Mouse (Mus musculus) cerebellum, postnatal 4 days (tissue): Measurements from ENCODE around the gene Zfp787.
"Not testable (repeated sequence)": the region's sequence is repeated elsewhere in the genome, so short reads cannot be mapped to it uniquely, and the experiment has no call there.

Experiments
- DNase-seq, 2 experiments: peaks; one replicate each; pipeline ENCODE4 v3.0.0; 2022; ENCODE audit warnings: low spot score in 2 of 2, mixed read lengths in 1 of 2

The Zfp787 gene

DNA sequence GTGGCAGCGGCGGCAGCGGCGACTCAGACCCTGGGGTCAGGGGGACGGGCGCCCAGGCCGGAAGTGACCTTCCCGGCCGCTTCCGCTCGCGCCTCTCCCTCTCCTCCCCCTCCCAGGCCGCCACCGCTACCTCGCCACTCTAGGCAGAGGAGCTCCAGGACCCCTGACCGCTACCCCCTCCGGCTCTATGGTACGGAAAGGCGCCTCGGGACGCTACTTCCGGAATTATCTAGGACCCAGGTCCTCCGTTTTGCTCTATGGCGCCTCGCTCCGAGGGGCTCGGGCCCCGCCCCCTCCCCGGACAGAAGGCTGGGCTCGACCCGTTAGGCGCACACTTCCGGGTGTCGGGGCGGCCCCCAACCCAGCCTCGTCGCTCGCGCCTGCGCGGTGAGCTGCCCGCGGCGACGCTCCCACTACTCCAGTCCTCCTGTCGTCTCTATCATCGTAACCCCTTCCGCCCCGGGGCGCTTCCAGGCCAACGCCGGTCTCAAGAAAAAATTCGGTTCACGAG lies at the start of gene Zfp787:
Zfp787 (minus strand) TSS at position 97 of the 511 bp plus-strand sequence.
- DNase-seq: peak; percentile 96 to 97

DNA sequence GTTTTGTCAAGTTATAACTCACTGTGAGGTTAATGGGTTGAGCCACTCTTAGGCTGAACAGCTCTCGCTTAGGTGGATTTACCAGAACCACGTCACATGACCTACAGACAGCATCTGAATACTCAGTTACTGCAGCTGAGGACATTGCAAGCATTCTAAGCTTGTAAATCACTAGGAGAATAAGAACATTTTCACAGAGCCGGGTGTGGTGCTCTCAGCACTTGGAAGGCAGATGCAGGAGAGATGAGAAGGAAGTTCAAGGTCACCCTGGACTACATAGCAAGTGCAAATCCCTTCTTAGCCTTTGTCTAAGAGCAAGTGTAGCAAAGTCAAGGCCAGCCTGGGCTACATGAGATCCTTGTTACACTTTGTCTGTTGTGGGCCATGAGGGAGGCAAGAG lies 48.4 kb upstream of the Zfp787 start:
- no peak for DNase-seq

GRCm38 (mm10) chr7:6196790-6197189 lies 41.0 kb upstream of the Zfp787 start, which contains the start of gene Galp:
Galp (plus strand) TSS chr7:6197090.
- DNase-seq: no peak

DNA sequence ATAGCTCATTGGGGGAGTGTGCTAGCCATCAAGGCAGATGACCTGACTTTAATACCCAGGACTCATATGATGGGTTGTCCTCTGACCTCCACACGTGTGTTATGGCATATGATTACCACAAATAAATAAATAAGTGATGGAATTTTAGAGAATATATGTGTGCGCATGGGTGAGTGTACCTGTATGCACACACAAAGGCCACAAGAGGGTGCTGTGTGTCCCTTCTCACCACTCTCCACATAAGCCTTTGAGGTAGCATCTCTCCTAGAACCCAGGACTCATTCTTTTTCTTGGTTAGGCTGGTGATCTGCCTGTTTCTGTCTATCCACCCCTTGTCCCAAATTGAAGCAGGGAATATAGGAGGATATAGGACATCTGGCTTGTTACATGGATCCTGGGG lies 40.0 kb upstream of the Zfp787 start:
- no peak for DNase-seq

GRCm38 (mm10) chr7:6194129-6194528 lies 38.3 kb upstream of the Zfp787 start:
- peak in 1 of 2 experiments; percentile 68 for DNase-seq

GRCm38 (mm10) chr7:6191376-6191775 lies 35.6 kb upstream of the Zfp787 start:
- peak; percentile 55 to 72 for DNase-seq

DNA sequence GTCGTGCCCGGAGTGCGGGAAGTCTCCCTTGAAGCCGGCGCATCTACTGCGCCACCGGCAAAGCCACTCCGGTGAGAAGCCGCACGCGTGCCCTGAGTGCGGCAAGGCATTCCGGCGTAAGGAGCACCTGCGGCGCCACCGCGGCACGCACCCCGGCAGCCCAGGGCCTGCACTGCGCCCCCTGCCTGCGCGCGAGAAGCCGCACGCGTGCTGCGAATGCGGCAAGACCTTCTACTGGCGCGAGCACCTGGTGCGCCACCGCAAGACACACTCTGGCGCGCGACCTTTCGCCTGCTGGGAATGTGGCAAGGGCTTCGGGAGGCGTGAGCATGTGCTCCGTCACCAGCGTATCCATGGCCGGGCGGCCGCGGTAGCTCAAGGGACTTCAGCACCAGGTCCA lies 33.7 kb upstream of the Zfp787 start:
- DNase-seq: no peak

DNA sequence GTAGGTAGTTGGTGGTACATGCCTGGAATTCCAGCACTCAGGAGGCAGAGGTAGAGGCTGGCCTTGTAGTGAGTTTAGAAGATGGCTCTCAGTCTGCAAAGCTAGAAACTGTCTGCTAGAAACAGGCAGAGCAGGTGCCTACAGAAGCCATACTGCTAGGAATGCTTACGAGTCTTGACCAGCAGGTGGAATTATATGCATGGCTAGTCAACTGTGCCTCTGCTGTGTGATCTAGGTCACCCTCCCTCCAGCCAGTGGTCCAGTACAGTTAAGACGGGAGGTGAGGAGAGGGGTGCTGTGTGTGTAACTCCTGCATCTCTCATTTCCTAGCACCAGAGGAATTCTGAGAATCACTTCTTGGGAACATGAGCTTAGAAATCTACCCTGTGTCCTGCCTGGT lies 31.0 kb upstream of the Zfp787 start:
- DNase-seq: no peak

DNA sequence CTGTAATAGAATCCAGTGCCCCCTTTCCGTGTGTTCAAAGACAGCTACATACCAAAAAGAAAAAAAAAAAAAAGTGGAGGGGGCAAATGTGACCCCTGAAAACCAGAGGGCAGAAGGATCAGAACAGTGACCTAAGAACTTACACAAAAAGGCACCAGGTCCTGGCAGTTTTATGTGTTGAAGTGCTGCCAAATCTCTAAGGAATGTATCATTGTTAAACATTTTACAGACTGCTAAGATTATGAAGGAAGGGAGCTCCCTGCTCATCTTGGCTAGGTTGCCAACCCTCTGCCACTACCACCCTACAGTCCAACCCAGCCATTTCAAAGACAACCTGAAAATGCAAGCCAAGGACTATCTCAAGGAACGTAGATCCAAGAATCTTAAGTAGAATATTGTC lies 30.4 kb upstream of the Zfp787 start:
- no peak for DNase-seq

GRCm38 (mm10) chr7:6185391-6185790 lies 29.6 kb upstream of the Zfp787 start:
- no peak for DNase-seq

DNA sequence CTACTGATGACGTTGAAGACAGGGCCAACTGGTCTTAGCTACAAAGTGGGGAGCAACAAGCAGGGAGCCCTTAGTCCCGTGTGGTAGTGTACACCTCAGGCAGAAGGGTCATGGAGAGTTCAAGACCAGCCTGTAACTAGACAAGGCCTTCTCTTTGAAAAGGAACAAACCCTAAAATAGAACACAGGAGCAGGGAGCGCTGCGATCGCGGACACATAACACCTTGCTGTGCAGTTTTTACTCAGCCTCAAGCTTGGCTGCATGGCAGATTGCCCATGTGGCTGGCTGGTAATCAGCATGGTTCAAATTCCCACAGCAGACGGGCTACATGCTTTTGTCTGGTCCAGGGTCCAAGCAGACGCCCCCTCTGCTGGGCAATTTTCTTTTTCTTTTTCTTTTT lies 28.7 kb upstream of the Zfp787 start:
- DNase-seq: no peak

DNA sequence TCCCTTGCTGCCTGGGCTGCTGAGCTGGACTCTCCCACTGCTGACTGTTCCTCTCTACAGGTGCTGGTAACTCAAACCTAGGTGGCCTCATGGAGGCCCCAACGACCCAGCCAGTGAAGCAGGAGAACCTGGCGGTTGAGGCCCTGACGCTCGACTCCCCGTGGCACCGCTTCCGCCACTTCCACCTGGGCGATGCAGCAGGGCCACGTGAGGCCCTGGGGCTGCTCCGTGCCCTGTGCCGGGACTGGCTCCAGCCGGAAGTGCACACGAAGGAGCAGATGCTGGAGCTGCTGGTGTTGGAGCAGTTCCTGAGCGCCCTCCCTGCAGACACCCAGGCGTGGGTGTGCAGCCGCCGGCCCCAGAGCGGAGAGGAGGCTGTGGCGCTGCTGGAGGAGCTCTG lies 28.0 kb upstream of the Zfp787 start:
- DNase-seq: no peak

GRCm38 (mm10) chr7:6182882-6183281 lies 27.1 kb upstream of the Zfp787 start:
- no peak for DNase-seq

- DNase-seq: no peak
Measured at GRCm38 (mm10) chr7:6179013-6179412, 23.2 kb upstream of the Zfp787 start.

DNA sequence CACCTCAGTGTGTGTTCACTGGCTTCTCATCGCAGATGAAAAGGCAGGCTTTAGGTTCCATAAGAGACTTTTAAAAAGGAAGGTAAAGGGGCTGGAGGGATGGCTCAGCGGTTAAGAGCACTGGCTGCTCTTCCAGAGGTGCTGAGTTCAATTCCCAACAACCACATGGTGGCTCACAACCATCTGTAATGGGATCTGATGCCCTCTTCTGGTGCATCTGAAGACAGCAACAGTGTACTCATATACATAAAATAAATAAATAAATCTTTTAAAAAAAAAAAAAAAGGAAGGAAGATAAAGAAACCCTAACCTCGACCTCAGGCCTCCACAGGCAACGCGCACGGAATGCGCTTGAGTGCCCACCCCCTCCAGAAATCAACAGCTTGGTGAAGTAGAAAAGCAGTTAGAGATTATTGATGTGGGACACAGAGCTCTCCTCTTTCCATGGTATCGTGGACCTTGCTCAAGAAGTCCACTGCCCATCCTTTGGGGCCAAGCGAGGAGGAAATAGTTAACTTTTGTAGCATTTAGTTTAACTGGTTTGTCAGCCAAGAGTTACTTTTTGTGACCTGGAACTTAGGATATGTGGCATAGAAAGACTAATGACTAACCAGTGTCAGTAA lies 18.7 kb upstream of the Zfp787 start:
- not testable (repeated sequence) for DNase-seq

DNA sequence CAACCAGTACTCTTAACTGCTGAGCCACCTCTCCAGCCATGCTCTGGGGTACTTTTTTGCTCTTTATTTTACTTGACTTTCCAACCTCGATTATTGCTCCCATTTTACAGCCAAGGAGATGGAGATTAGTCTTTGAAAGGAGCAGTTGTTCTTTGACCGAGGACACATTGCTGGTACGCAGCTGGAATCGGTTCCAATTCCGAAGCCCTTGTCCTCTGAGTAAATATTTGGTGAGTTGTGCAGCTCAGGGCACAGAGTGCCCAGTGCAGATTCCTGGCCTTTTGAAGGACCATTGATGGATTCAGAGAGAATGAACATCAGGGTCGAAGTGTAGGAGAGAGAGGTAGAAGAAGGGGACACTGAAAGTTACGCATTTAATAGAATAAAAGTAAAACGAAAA lies 18.1 kb upstream of the Zfp787 start:
- DNase-seq: no peak

GRCm38 (mm10) chr7:6172674-6173244 lies 17.0 kb upstream of the Zfp787 start:
- peak in 1 of 2 experiments; percentile 33 for DNase-seq

DNA sequence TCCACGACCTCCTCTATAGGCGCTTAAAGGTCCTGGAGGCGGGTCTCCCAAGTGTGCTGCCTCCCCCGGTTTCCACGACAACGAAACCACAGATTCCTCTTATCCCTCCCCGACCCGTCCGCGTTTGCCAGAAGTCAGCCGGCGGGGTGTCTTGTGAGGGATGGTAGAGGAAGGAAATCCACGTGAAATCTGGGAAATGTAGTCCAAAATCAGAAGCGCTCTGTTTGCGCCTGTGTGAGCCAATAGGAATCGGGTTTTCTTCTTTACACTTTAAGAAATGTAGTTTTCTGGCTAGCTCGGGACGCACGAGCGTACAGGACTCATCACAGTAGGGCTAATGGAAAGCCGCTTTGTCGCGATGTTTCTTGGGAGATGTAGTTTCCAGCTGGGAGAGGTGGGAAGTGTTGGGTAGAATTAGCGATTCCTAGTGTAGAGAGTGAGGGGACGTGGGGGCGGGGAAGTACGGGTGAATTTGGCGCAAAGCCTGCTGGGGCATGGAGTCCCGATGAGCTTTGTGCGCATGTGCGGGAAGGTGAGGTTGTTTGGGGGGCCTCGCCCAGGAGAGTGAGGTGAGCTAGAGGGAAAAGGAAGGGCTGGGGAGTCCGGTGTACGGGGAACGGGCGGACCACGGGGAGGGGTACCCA lies 16.3 kb upstream of the Zfp787 start, which contains the start of gene Zfp444:
Zfp444 (plus strand) TSS at position 221 of the 644 bp plus-strand sequence.
- DNase-seq: peak; percentile 97 to 99

- DNase-seq: peak; percentile 35 to 61
Measured at GRCm38 (mm10) chr7:6171444-6172005, 15.7 kb upstream of the Zfp787 start.

GRCm38 (mm10) chr7:6170871-6171270 lies 15.1 kb upstream of the Zfp787 start:
- DNase-seq: no peak

- no peak for DNase-seq
Measured at GRCm38 (mm10) chr7:6170391-6170790, 14.6 kb upstream of the Zfp787 start.

- DNase-seq: no peak
Measured at GRCm38 (mm10) chr7:6169403-6169802, 13.6 kb upstream of the Zfp787 start.

- DNase-seq: no peak
Measured at GRCm38 (mm10) chr7:6164671-6165070, 8.9 kb upstream of the Zfp787 start.
